Mouse (Mus musculus) liver, embryonic 11.5 days (tissue): ENCODE results near the gene Tubgcp6. TPM values are rescaled to one million over a fixed set of nuclear protein-coding genes. Genes with fewer than 3 reads are reported as not detected.
A peak's percentile ranks its signal among the peaks of the same experiment; 100 is the strongest.

Source experiments
- ATAC-seq: fragments of 200-750 bp; cut with Nextera tagmentation; replicated peaks from 2 replicates; pipeline ENCODE4 v1.8.0; 2017; ENCODE audit warnings: moderate number of reproducible peaks, mild to moderate bottlenecking, moderate TSS enrichment, moderate library complexity; ENCODE audit not compliant: low FRiP score
- DNase-seq: peaks from one replicate; pipeline ENCODE4 v3.0.0-alpha.2; 2017; ENCODE audit warnings: low spot score
- H3K27ac ChIP-seq: fragments of 300-500 bp; sonication (generic); 2 replicates; pipeline ENCODE4 v1.5.1; 2014; ENCODE audit warnings: mild to moderate bottlenecking, low read depth, low read length, control low read depth
- H3K27me3 ChIP-seq: fragments of 300-500 bp; sonication (generic); replicated peaks from 2 replicates; pipeline ENCODE4 v1.6.1; 2014; ENCODE audit warnings: low read length, mixed read lengths; ENCODE audit not compliant: control insufficient read depth, insufficient read depth
- H3K36me3 ChIP-seq: fragments of 300-500 bp; sonication (generic); 2 replicates; pipeline ENCODE4 v1.6.1; 2014; ENCODE audit warnings: mild to moderate bottlenecking, low read length, moderate library complexity, mixed read lengths; ENCODE audit not compliant: control insufficient read depth, insufficient read depth
- H3K4me1 ChIP-seq: fragments of 300-500 bp; sonication (generic); replicated peaks from 2 replicates; pipeline ENCODE4 v1.6.1; 2014; ENCODE audit warnings: low read length, mixed read lengths; ENCODE audit not compliant: control insufficient read depth, insufficient read depth
- H3K4me2 ChIP-seq: fragments of 300-500 bp; sonication (generic); 2 replicates; pipeline ENCODE4 v1.6.1; 2014; ENCODE audit warnings: mild to moderate bottlenecking, control low read depth, moderate library complexity
- H3K4me3 ChIP-seq: fragments of 300-500 bp; sonication (generic); 2 replicates; pipeline ENCODE4 v1.5.1; 2014; ENCODE audit warnings: low read depth, low read length, control low read depth
- H3K9ac ChIP-seq: fragments of 300-500 bp; sonication (generic); 2 replicates; pipeline ENCODE4 v1.6.1; 2014; ENCODE audit warnings: low read depth, low read length, control low read depth
- H3K9me3 ChIP-seq: fragments of 300-500 bp; sonication (generic); 2 replicates; pipeline ENCODE4 v1.6.1; 2016; ENCODE audit warnings: low read length, inconsistent platforms, mixed read lengths; ENCODE audit not compliant: control insufficient read depth
- WGBS: fragments of 180-500 bp; shearing (Covaris S2); extraction: QIAGEN DNeasy Blood & Tissue Kit; methylation state at CpG from one replicate; pipeline ENCODE4 v1.1.7; 2014; 5-methylcytosine and 5-hydroxymethylcytosine counted together
- polyA plus RNA-seq: library from polyadenylated mRNA; unstranded; fragments of >200 nt; fragmentation: Nextera tagmentation; extraction: Ambion mirVana; gene quantifications from 2 replicates; pipeline ENCODE4 v1.2.1, GENCODE M21; 2014

Gene Tubgcp6
- polyA plus RNA-seq, 1 experiment from 2014 or later = 21.8 TPM

DNA sequence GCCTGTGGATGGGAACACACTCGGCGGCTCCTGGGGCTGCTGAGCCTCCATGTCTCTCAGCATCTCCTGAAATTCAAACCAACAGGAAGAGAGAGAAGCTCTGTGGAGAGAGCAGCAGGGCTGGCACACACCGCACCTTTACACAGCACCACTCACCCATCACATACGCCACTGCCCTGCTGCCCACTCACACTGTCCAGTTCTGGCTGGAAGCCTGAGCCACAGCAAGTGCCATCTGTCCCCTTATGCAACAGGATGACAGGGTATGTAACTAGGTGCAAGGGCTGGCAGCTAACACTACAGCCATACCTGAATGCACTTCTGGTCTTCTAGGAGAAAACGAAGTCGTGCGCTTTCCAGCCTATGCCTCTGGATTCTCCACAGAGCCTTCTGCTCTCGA is 18.5 kb downstream of the Tubgcp6 start:
- Histone ChIP-seq H3K9me3 (no peaks in the 10 kb centered on the region), H3K4me1 (no peaks in the 10 kb centered on the region), H3K4me2 (no peak overlapping the region), H3K27me3 (no peaks in the 10 kb centered on the region), H3K27ac (no peak overlapping the region), H3K4me3 (no peak overlapping the region), H3K9ac (no peak overlapping the region), H3K36me3 (peaks cover 78% of the 10 kb centered on the region)
- ATAC-seq (no peak), DNase-seq (no peak)
- WGBS = 97% methylated on average over 8 of the region's 8 CpGs

DNA sequence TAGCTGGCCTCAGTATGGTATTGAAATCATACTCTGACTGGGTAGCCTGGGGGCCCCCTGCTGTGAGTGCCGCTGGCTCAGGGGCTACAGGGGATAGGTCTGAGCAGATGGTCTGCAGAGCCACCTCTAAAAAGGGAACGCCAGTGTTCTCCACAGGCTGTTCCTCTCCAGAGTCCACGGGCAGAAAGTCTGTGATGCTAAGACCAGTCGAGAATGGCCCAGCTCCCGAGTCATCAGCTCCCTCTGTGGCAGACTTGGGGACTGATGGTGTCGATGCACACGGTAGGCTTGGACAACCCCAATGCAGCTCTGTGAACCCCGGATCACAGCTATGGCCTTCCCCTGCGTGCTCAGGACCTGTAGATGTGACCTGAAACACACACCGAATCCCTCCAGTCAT is 19.0 kb downstream of the Tubgcp6 start:
- Histone ChIP-seq H3K27ac (no peak overlapping the region), H3K9me3 (no peaks in the 10 kb centered on the region), H3K36me3 (peaks cover 78% of the 10 kb centered on the region), H3K4me2 (no peak overlapping the region), H3K9ac (no peak overlapping the region), H3K4me1 (no peaks in the 10 kb centered on the region), H3K4me3 (no peak overlapping the region), H3K27me3 (no peaks in the 10 kb centered on the region)
- ATAC-seq = no peak
- 89% methylated on average over 10 of the region's 10 CpGs for WGBS
- no peak for DNase-seq

DNA sequence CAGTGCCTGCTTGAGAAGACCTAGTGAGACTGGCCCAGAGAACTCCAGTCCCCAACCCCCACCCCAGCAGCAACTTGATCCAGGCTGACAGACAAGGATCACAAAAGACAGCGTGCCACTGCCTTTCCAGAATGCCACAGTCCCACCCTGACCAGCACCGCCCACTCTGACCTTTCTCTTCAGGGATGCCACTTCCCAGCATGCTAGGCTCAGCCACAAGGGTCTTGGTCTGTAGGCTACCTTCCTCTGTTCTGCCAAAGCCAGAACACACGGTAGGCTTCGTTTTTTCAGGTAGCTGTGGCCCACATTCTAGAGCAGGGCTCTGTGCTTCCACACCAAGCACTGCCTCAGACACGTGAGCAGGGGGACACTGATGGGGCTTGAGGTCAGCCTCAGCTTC is 20.3 kb downstream of the Tubgcp6 start:
- 86% methylated on average over 5 of the region's 5 CpGs for WGBS
- Histone ChIP-seq H3K27ac (no peak overlapping the region), H3K36me3 (peaks cover 70% of the 10 kb centered on the region), H3K4me2 (no peak overlapping the region), H3K4me3 (no peak overlapping the region), H3K9me3 (no peaks in the 10 kb centered on the region), H3K4me1 (no peaks in the 10 kb centered on the region), H3K27me3 (no peaks in the 10 kb centered on the region), H3K9ac (no peak overlapping the region)
- DNase-seq (no peak), ATAC-seq (no peak)

DNA sequence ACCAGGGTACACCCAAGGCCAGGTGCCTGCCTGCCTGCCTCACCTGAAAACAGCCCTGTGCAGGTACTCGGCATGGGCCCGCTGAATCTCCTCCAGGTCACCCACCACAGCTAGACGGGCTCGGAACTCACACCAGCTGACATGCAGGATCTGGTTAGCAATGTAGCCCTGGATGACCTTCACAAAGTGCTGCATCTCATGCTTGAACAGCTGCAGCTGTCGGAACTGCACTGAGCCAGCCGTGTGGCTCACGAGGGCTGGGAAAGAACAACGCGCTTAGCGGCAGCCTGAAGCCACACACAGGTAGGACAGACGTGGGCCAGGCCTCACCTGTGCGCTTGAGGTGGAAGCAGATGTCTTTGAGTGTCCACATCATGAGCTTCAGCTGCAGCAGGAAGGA is 22.1 kb downstream of the Tubgcp6 start:
- Histone ChIP-seq H3K36me3 (peaks cover 64% of the 10 kb centered on the region), H3K4me1 (no peaks in the 10 kb centered on the region), H3K27ac (no peak overlapping the region), H3K27me3 (no peaks in the 10 kb centered on the region), H3K4me3 (no peak overlapping the region), H3K9me3 (no peaks in the 10 kb centered on the region), H3K4me2 (no peak overlapping the region), H3K9ac (no peak overlapping the region)
- ATAC-seq = no peak
- 94% methylated on average over 12 of the region's 12 CpGs for WGBS
- no peak for DNase-seq

DNA sequence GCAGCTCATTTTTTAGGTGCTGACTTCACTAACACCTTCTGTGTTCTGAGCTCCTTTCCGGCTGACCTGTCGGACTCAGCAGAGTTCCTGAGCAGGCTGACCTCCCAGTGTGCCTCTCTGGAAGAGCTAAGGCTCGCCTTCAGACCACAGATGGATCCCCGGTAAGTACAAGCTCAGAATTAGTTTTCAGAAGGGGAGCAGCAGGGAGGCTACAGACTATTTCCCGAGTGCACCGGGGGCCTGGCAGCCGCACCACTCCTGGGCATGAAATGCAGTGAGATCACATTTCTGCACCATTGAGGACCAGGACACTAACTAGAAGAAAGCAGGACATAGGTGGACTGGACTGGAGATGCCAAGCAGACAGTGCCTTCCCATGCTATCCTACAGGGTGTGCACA is 24.3 kb downstream of the Tubgcp6 start:
- ATAC-seq (no peak), DNase-seq (no peak)
- Histone ChIP-seq H3K27me3 (no peaks in the 10 kb centered on the region), H3K4me2 (no peak overlapping the region), H3K4me1 (no peaks in the 10 kb centered on the region), H3K36me3 (peaks cover 58% of the 10 kb centered on the region), H3K27ac (no peak overlapping the region), H3K4me3 (no peak overlapping the region), H3K9me3 (no peaks in the 10 kb centered on the region), H3K9ac (no peak overlapping the region)
- WGBS = 88% methylated on average over 7 of the region's 7 CpGs

DNA sequence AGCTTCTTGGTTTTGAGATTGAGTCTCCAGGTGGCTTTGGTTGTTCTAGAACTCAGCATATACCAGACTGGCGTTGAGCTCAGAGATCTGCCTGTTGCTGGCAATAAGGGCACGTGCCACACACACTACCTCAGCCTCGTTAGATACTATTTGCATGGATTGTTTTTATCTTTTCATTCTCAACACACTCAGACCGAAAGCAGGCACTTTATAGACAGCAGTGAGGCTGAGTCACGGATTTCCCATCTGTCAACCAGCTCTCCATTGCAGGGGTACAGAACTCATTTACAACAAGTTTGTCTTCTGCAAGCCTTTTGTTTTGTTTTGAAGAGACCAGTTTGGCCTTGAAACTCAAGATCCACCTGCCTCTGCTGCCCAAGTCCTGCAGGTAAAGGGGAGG is 25.5 kb downstream of the Tubgcp6 start:
- Histone ChIP-seq H3K4me3 (no peak overlapping the region), H3K4me2 (no peak overlapping the region), H3K27ac (no peak overlapping the region), H3K27me3 (no peaks in the 10 kb centered on the region), H3K9me3 (no peaks in the 10 kb centered on the region), H3K9ac (no peak overlapping the region), H3K36me3 (peaks cover 56% of the 10 kb centered on the region), H3K4me1 (no peaks in the 10 kb centered on the region)
- DNase-seq = no peak
- ATAC-seq = no peak
- WGBS = 87% methylated on average over 5 of the region's 5 CpGs

DNA sequence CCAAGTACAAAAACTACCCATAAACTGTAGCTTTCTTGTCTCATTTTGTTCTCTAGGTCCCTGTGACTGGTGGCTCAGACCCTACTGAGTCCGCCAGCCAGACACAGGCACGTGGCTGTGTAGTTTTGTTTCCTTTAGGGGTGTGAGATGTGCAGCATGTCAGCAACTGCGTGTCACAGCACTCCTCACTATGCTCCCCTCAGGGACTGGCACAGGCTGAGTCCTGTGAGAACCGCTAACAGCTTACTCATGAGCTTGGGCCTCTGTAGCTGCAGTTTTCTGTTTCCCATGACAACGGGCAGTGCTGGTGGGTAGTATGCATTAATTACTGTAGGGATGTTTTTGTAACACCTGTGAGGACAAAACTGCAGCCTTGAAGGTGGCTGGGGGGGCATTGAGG is 30.7 kb downstream of the Tubgcp6 start:
- DNase-seq (no peak), ATAC-seq (no peak)
- H3K27me3 ChIP-seq = no peaks in the 10 kb centered on the region
- no peak overlapping the region for H3K4me3 ChIP-seq
- H3K9me3 ChIP-seq = no peaks in the 10 kb centered on the region
- H3K9ac ChIP-seq = no peak overlapping the region
- H3K4me1 ChIP-seq = peaks cover 13% of the 10 kb centered on the region
- no peak overlapping the region for H3K27ac ChIP-seq
- peaks cover 24% of the 10 kb centered on the region for H3K36me3 ChIP-seq
- 82% methylated on average over 5 of the region's 5 CpGs for WGBS
- H3K4me2 ChIP-seq = no peak overlapping the region

DNA sequence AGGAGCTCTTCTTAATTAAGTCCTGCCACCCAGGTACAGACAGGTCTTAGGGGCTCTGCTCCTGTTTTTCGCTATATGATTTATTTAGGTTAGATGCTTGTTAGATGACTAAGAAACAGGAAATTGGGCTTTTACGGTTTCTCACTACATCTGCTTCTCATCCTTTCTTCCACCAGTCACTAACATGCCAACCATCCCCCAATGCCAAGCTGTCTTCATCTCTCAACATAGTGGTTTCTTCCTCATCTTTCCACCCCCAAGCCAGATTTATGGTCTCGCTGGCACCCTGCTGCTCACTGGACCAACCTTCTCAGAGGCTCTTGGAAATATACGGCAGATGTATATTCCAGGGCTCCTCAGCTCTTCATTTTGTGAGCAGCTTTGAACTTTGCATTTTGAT is 32.2 kb downstream of the Tubgcp6 start:
- no peak for DNase-seq
- Histone ChIP-seq H3K27ac (no peak overlapping the region), H3K27me3 (no peaks in the 10 kb centered on the region), H3K4me3 (no peak overlapping the region), H3K4me2 (no peak overlapping the region), H3K9ac (no peak overlapping the region), H3K9me3 (no peaks in the 10 kb centered on the region), H3K4me1 (peaks cover 13% of the 10 kb centered on the region), H3K36me3 (peaks cover 19% of the 10 kb centered on the region)
- ATAC-seq = no peak
- 85% methylated on average over 4 of the region's 4 CpGs for WGBS

DNA sequence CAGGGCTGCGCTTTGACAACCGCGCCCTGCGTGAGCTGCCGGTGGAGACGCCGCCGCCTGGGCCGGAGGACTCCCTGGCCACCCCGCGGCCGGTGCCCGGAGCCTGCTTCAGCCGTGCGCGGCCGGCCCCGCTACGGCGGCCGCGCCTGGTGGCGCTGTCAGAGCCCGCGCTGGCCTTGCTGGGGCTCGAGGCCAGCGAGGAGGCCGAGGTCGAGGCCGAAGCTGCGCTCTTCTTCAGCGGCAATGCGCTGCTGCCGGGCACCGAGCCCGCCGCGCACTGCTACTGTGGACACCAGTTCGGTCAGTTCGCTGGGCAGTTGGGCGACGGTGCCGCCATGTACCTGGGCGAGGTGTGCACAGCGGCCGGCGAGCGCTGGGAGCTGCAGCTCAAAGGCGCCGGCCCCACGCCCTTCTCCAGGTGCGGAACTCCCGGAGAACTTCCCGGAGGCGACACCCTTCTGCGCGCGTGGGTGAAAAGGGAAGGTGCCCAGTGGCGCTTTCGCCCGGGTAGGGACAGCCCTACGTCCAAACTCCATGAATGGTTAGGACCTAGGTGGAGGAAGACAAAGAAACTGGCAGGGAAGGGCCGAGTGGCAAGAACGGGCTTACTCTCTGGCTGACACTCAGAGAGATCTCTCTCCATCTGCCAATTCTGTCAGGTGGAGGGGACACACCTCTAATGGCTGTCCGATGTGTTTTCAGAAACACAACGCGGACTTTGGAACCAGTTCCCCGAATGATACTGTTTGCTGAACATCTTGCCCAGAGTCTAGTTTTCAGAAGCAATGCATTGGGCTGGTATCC is 33.5 kb downstream of the Tubgcp6 start:
- peak overlapping the region; percentile 95 for H3K9ac ChIP-seq
- H3K27me3 ChIP-seq = no peaks in the 10 kb centered on the region
- H3K4me3 ChIP-seq = peak overlapping the region; percentile 89
- peaks cover 13% of the 10 kb centered on the region for H3K4me1 ChIP-seq
- 2% methylated on average over 56 of the region's 68 CpGs for WGBS
- H3K9me3 ChIP-seq = no peaks in the 10 kb centered on the region
- DNase-seq (peak; percentile 61), ATAC-seq (peak; percentile 61)
- peak overlapping the region; percentile 75 for H3K27ac ChIP-seq
- H3K36me3 ChIP-seq = peaks cover 16% of the 10 kb centered on the region
- H3K4me2 ChIP-seq = peak overlapping the region; percentile 78
